Mouse (Mus musculus): ENCODE results near the gene Oasl1.

GRCm38 (mm10) chr5:114914855-114915254, 8.2 kb upstream of the Oasl1 start:
- no peak for TF ChIP-seq CTCF (conservative IDR thresholded peaks at IDR 0.05; ENCODE audit: insufficient read depth, insufficient read length, low read depth, low read length)
- no peak for TF ChIP-seq POLR2A (IDR thresholded peaks at IDR 0.05; ENCODE audit: low read depth, low read length)

Measured in kidney, adult 2 months (tissue).